Mouse (Mus musculus) erythroblast, embryonic 14.5 days (primary cell): ENCODE data around the gene Dbn1.

Experiments
- GATA1 ChIP-seq: IDR thresholded peaks from 2 replicates; pipeline ENCODE4 v1.6.1; 2012; ENCODE audit warnings: low read length, inconsistent platforms, mixed read lengths
- TAL1 ChIP-seq: IDR thresholded peaks from 3 replicates; pipeline ENCODE4 v1.6.1; 2012; ENCODE audit warnings: low read length, inconsistent platforms, mixed read lengths

DNA sequence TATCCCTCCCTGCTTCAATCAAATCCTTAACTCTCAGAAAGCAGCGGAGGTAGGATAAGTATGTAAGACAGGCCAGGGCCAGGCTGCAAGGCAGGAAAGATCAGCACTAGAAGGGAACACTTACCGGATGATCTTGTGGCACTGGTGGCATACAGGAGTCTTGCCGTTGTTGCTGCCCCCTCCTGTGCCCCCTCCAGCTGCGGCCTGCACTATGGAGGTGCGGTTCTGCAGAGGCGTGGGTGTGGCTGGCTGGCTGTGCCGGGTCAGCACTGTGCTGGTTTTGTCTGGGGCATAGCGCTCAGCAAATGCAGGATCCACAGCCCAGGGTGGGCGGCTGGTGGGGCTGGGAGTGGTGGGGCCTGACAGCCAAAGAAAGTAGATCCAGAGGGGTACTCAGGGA, 17.9 kb upstream of the Dbn1 start:
- TF ChIP-seq TAL1 (no peak), GATA1 (no peak)
